Mouse (Mus musculus) limb, embryonic 15.5 days (tissue): ENCODE measurements around the gene Acss3. TPM values are rescaled to one million over a fixed set of nuclear protein-coding genes. Genes with fewer than 3 reads are reported as not detected.

Experiments used
- ATAC-seq: fragments of 200-750 bp; cut with Nextera tagmentation; 2 replicates; pipeline ENCODE4 v1.8.0; 2017; ENCODE audit warnings: low read depth, moderate TSS enrichment; ENCODE audit not compliant: insufficient number of reproducible peaks, low FRiP score, low TSS enrichment
- H3K27ac ChIP-seq: fragments of 300-500 bp; sonication (generic); 2 replicates; pipeline ENCODE4 v1.5.1; 2015; ENCODE audit warnings: moderate library complexity, mild to moderate bottlenecking, inconsistent platforms
- H3K27me3 ChIP-seq: fragments of 300-500 bp; sonication (generic); 2 replicates; pipeline ENCODE4 v1.6.1; 2015; ENCODE audit warnings: inconsistent platforms
- H3K36me3 ChIP-seq: fragments of 300-500 bp; sonication (generic); 2 replicates; pipeline ENCODE4 v1.6.1; 2015; ENCODE audit warnings: inconsistent platforms
- H3K4me1 ChIP-seq: fragments of 300-500 bp; sonication (generic); 2 replicates; pipeline ENCODE4 v1.6.1; 2015; ENCODE audit warnings: inconsistent platforms
- H3K4me2 ChIP-seq: fragments of 300-500 bp; sonication (generic); 2 replicates; pipeline ENCODE4 v1.6.1; 2015; ENCODE audit warnings: mild to moderate bottlenecking, inconsistent platforms
- H3K4me3 ChIP-seq: fragments of 300-500 bp; sonication (generic); 2 replicates; pipeline ENCODE4 v1.5.1; 2015; ENCODE audit warnings: mild to moderate bottlenecking, inconsistent platforms
- H3K9ac ChIP-seq: fragments of 300-500 bp; sonication (generic); 2 replicates; pipeline ENCODE4 v1.6.1; 2015; ENCODE audit warnings: inconsistent platforms
- H3K9me3 ChIP-seq: fragments of 300-500 bp; sonication (generic); 2 replicates; pipeline ENCODE4 v1.6.1; 2016; ENCODE audit warnings: inconsistent platforms
- WGBS: fragments of 180-500 bp; shearing (Covaris S2); methylation state at CpG from one replicate; pipeline ENCODE4 v1.1.7; 2015; 5-methylcytosine and 5-hydroxymethylcytosine counted together
- polyA plus RNA-seq: library from polyadenylated mRNA; unstranded; fragments of >200 nt; fragmentation: Nextera tagmentation; extraction: Ambion mirVana; gene quantifications from 2 replicates; pipeline ENCODE4 v1.2.1, GENCODE M21; 2015

The Acss3 gene
- polyA plus RNA-seq, 1 experiment from 2014 or later: 2.5 TPM

- Histone ChIP-seq H3K9me3 (no peaks in the 10 kb centered on the region), H3K9ac (no peak overlapping the region), H3K36me3 (no peaks in the 10 kb centered on the region), H3K4me1 (no peaks in the 10 kb centered on the region), H3K4me3 (no peak overlapping the region), H3K4me2 (no peak overlapping the region), H3K27me3 (no peaks in the 10 kb centered on the region), H3K27ac (no peak overlapping the region)
- no peak for ATAC-seq
These were observed 209.2 kb downstream of the Acss3 start for GRCm38 (mm10) chr10:106914275-106914674.

- ATAC-seq: no peak
- Histone ChIP-seq H3K9ac (no peak overlapping the region), H3K4me2 (no peak overlapping the region), H3K36me3 (no peaks in the 10 kb centered on the region), H3K9me3 (no peaks in the 10 kb centered on the region), H3K4me3 (no peak overlapping the region), H3K4me1 (no peaks in the 10 kb centered on the region), H3K27ac (no peak overlapping the region), H3K27me3 (no peaks in the 10 kb centered on the region)
- WGBS: 22% methylated on average over 2 of the region's 2 CpGs
These were observed 210.4 kb downstream of the Acss3 start for GRCm38 (mm10) chr10:106913032-106913431.

- Histone ChIP-seq H3K4me2 (no peak overlapping the region), H3K27ac (no peak overlapping the region), H3K4me1 (no peaks in the 10 kb centered on the region), H3K36me3 (no peaks in the 10 kb centered on the region), H3K9me3 (no peaks in the 10 kb centered on the region), H3K27me3 (no peaks in the 10 kb centered on the region), H3K4me3 (no peak overlapping the region), H3K9ac (no peak overlapping the region)
- ATAC-seq: no peak
- 65% methylated on average over 3 of the region's 3 CpGs for WGBS
These were observed 213.4 kb downstream of the Acss3 start for GRCm38 (mm10) chr10:106910108-106910507.

GRCm38 (mm10) chr10:106896351-106896750, 227.1 kb downstream of the Acss3 start:
- WGBS: 63% methylated on average over 13 of the region's 13 CpGs
- Histone ChIP-seq H3K4me3 (no peak overlapping the region), H3K27ac (no peak overlapping the region), H3K27me3 (no peaks in the 10 kb centered on the region), H3K4me2 (no peak overlapping the region), H3K9me3 (no peaks in the 10 kb centered on the region), H3K4me1 (no peaks in the 10 kb centered on the region), H3K9ac (no peak overlapping the region), H3K36me3 (no peaks in the 10 kb centered on the region)
- ATAC-seq: no peak

Other genes starting within 250 kb of the Acss3 start
- gene Lin7a, start 148.0 kb upstream of the Acss3 start, polyA plus RNA-seq: 4.4 and 4.5 TPM in 2 replicates